Mouse (Mus musculus) heart, adult 11 months (tissue): ENCODE results near the gene Shank2.

Source experiments
- DNase-seq: peaks from one replicate; pipeline ENCODE4 v3.0.0; 2022

Gene Shank2

GRCm38 (mm10) chr7:144233479-144233878 is 231.8 kb downstream of the Shank2 start:
- no peak for DNase-seq

- no peak for DNase-seq
Observed at GRCm38 (mm10) chr7:144234783-144235182, 233.1 kb downstream of the Shank2 start.

DNA sequence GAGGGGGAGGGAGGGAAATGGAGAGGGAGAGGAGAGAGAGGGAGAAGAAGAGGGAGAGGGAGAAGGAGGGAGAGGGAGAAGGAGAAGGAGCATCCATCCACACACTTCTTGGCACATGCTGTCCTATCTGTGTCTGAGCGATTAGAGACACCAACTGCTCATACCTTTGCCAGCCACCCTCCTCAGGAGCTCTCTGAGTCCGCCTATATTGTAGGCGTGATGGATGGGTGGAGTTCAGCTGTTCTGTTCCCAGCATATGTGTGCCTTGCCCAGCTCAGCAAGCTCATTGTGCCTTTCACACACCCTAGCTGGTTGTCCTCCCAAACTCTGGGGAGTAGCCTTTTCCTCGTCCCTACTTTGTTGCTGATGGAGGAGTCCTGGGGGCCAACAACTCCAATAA is 233.8 kb downstream of the Shank2 start:
- DNase-seq = no peak

- DNase-seq = no peak
Observed at GRCm38 (mm10) chr7:144236802-144237201, 235.1 kb downstream of the Shank2 start.

- no peak for DNase-seq
Observed at GRCm38 (mm10) chr7:144238409-144238808, 236.7 kb downstream of the Shank2 start.

DNA sequence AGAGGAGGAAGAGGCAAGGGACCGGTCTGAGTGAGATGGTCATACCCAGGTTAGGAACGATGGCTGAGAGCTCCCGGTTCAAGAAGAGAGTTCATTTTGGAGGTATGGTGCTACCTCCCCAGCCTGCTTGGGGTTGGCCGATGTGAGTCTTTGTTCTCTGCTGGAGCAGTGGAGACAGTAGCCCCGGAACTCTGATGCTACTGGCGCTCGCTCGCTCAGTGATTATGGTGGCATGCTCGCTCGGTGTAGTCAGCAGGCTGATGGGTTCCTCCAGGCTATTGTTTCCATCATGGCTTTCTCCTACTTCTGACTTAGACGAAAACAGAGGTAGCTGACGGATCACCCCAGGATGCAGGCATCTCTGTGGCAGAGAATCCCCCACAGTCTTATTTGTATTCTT is 237.3 kb downstream of the Shank2 start:
- no peak for DNase-seq

GRCm38 (mm10) chr7:144239571-144240370 is 238.0 kb downstream of the Shank2 start:
- DNase-seq = no peak

DNA sequence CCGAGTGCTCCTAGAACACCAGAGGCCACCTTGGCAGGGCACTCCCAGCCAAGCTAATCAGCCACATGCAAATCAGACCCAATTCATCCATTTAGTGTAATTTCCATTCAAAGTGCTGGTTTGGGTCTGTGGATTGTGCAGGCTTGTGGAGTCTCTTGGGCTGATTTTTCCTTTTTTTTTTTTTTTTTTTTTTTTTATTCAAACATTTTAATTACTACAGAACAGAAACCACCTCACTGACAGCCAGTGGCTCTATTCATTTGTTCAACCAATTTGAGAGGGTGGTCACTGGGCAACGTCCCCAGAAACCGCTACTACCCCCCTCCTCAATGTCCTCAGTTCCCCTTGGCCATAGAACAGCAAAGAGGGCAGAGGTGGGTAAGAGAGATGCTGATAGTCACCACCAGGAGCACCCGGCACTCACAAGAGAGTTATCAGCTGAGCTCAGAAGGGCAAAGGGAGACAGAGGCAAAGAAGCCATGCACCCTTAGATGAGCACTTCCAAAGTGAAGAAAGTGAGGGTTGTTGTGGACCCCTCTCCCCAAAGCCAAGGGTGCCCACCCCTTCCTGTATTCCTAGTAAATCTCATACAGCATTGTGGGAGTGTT is 239.1 kb downstream of the Shank2 start:
- no peak for DNase-seq

- no peak for DNase-seq
Observed at GRCm38 (mm10) chr7:144244203-144244602, 242.5 kb downstream of the Shank2 start.

DNA sequence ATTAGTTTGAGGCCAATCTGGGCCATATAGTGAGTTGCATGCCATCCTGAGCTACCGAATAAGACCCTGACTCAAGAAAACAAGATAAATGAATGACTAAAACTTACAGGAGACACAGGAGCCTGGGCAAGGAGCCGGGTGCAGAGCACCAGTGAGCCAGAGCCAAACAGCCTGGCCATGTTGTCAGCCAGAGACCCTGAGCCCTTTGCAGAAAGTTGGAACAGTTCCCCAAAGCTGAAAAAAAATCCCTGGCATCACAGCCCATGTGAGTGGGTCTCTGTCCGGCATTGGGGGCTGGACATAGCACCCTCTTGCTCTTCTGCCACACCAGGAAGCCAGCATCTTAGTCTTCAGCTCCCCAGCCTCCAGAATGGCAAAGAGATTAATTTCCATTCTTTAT is 244.5 kb downstream of the Shank2 start:
- no peak for DNase-seq

GRCm38 (mm10) chr7:144248686-144249422 is 247.1 kb downstream of the Shank2 start:
- DNase-seq = no peak

- no peak for DNase-seq
Observed at GRCm38 (mm10) chr7:144250791-144251190, 249.1 kb downstream of the Shank2 start.

GRCm38 (mm10) chr7:144251250-144251649 is 249.5 kb downstream of the Shank2 start:
- no peak for DNase-seq

- no peak for DNase-seq
Observed at GRCm38 (mm10) chr7:144254674-144255246, 253.0 kb downstream of the Shank2 start.

DNA sequence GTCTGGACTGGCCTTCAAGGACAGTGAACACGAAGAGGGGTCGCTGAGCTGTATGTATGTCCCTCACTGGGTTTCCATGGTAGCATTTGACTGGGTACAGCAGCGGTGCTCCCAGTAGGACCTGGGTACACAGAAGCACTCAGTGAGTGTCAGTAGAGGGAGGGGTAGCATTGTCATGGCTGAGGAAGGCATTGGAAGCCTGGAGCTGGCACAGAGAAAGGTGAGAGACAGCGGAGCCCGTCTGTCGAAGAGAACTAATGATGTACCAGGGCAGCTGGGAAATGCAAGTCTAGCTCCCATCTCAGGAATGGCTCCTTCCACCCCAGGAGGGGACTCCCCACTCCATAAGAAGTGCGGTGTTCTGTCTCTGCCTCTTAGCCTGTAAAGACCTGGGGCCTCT is 256.1 kb downstream of the Shank2 start:
- no peak for DNase-seq

DNA sequence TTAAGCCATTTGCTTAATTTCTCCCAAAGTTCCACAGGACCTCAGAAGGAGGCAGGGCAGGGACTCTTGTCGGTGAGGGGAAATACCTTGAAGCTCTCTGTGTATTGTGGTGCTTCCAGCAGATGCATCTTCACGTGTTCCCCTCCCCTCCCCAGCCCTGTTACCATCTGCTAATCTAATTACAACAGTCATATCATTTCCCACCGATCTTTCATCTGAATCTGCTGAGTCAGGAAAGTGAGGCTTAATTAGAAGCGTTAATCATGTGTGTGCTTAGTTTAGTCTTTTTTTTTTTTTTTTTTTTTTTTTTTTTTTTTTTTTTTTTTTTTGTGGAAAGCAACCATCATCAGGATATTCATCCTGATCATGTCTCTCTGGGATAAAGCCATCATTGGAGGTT is 256.6 kb downstream of the Shank2 start:
- DNase-seq = no peak

- DNase-seq = no peak
Observed at GRCm38 (mm10) chr7:144262666-144263065, 260.9 kb downstream of the Shank2 start.

GRCm38 (mm10) chr7:144266745-144267144 is 265.0 kb downstream of the Shank2 start:
- DNase-seq = no peak

- DNase-seq = no peak
Observed at GRCm38 (mm10) chr7:144268329-144268728, 266.6 kb downstream of the Shank2 start.

DNA sequence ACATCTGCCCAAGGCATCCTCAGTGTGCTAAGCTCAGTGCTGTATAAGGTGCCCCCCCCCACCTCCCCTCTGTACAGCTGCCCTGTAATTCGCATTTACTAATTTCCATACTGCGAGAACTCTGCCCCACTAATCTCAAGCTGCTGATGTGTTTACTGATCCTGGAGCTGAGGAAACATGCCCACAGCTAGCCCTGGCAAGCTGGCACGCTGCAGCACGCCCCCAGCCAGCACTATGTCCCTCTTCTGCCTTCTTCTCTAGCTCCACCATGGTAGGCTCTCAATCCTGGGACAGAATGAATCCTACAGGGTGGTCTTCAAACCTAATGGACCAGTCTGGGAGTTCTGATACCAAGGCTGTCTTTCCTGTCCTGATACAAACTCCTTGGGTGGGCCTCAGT is 267.1 kb downstream of the Shank2 start:
- DNase-seq = no peak

- no peak for DNase-seq
Observed at GRCm38 (mm10) chr7:144271074-144271473, 269.3 kb downstream of the Shank2 start.

DNA sequence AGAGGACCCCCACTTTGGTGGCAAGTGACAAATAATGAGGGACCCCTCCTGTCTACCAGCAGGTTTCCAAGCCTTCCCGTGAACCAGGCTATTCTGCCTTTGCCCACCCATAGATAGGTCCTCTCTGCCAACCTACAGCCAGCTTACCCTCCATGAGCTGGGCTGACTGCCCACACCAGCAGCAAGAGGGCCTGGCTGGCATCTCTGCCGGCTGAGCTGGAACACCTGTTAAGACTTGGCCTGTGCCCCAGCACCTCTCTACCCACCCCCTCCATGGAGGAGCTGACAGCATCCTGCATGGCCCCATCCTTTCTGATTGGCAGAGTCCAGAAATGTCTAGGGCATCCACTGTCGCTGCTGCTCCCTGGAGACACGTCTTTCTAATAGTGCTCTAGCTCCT is 277.0 kb downstream of the Shank2 start:
- no peak for DNase-seq

GRCm38 (mm10) chr7:144283701-144284100 is 282.0 kb downstream of the Shank2 start:
- DNase-seq = peak; percentile 93
